Mouse (Mus musculus): ENCODE results near the gene H2-Q4.
"Not testable (repeated sequence)": the region's sequence is repeated elsewhere in the genome, so short reads cannot be mapped to it uniquely, and the experiment has no call there.

The H2-Q4 gene

DNA sequence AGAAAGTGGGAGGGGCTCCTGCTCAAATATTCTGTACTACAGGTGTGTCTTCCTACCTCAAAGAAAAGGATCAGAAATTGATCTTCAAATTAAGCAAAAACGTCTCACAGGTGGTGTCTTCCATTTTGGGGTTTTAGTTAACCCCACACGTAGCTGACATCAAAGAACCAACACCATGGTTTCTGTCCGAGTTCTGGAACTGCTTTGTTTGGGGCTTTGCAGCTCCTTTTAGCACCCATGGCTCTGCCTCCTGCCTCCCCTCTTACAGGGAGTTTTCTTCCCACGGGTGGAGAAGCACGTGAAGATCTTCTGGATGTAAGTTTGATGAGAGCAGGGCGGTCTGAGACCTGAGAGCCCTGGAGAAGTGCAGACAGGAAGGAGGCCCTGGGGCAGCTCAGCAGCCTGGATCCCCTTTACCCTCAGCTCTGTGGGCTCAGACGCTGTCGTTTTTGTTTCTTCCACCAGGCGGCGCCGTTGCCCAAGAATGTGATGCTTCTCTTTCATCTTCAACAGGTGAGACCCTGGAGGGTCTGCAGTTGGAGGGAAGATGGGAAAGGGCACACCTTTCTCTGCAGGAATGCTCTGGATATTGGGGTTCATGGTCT, 40.9 kb downstream of the H2-Q4 start:
- CTCF ChIA-PET = interaction anchor here (0.6 kb wide), 2 partner anchors 17 to 823 kb away, joined by 5 to 8 read pairs; partner anchors contain the start of gene Ager

DNA sequence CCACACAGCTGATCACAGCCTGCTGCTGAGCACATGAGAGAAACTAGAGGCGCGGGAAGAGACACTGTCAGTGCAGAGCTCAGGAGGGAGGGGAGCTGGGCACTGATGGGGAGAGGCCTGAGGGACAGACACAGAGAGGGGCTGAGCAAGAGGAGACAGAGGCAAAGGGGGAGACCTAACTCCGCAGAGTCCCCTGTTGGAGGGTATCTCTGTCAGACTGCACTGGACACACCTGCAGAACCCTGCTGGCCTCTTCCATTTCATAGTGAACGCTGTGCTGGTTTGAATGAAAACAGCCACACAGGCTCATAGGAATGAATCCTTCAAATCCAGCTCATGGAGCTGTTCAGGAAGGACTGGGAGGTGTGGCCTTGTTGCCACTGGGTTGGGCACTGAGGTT, 41.9 kb downstream of the H2-Q4 start:
- CTCF ChIA-PET = not testable (repeated sequence)

DNA sequence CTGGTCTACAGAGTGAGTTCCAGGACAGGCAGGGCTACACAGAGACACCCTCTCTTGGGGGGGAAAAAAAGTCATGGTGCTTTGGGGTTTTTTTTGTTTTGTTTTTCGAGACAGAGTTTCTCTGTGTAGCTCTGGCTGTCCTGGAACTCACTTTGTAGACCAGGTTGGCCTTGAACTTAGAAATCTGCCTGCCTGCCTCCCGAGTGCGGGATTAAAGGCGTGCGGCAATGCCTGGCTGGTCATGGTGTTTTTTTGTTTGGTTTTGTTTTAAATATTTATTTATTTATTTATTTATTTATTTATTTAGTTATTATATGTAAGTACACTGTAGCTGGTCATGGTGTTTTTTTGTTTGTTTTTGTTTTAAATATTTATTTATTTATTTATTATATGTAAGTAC, 42.9 kb downstream of the H2-Q4 start:
- CTCF ChIA-PET = interaction anchor here (0.6 kb wide), 1 partner anchor 24 kb away, joined by 3 read pairs; no protein-coding TSS in a partner anchor

DNA sequence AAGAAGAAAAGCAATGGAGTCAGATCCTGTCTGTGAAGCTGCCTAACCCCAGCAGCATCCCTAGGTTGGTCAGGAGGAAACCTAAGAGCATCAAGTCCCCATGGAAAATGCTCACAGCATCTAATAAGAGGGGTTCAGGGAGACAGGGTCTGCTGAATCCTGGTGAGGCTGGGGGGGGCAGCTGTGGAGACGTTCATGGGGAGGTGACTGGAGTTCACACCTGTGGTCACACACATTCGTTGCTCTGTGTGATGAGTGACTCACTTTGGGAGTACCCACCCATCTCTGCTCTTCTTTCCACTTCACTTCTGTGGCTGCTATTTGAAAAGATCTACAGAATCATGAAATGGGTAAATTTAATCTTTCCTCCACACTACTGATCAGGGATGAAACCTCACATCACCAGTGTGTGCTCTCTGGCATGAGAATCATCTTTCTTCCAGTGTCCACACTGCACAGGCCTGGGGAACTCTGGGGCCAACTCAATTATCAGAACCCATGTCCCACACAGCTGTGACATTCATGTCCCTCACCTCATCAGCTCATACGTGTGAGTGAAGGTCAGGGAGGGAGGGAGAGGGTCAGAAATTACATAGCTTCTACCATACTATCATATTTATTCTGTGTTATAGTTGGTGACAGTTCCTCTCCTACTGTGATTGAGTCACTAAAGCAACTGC, 43.9 kb downstream of the H2-Q4 start:
- CTCF ChIA-PET = not testable (repeated sequence)

DNA sequence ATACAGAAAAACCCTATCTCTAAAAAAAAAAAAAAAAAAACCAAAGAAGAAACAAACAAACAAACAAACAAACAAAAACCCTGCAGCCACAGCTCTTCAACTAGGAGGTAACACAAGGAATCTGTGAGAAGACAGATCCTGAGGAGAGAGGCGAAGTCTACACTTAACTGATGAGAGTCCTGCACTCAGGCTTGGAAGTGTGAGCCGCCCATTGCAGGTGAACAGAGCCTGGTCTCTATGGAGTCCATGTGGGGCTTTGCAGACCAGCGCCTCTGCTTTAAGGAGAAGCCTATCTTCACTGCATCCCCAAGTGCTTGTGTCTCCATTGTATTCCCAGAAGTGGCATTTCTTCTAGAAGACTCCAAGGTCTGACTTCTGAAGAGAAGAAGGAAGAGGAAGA, 44.7 kb downstream of the H2-Q4 start:
- CTCF ChIA-PET = interaction anchor here (0.6 kb wide), 1 partner anchor 230 kb away, joined by 6 read pairs; the partner anchor contains the start of gene Ltb

DNA sequence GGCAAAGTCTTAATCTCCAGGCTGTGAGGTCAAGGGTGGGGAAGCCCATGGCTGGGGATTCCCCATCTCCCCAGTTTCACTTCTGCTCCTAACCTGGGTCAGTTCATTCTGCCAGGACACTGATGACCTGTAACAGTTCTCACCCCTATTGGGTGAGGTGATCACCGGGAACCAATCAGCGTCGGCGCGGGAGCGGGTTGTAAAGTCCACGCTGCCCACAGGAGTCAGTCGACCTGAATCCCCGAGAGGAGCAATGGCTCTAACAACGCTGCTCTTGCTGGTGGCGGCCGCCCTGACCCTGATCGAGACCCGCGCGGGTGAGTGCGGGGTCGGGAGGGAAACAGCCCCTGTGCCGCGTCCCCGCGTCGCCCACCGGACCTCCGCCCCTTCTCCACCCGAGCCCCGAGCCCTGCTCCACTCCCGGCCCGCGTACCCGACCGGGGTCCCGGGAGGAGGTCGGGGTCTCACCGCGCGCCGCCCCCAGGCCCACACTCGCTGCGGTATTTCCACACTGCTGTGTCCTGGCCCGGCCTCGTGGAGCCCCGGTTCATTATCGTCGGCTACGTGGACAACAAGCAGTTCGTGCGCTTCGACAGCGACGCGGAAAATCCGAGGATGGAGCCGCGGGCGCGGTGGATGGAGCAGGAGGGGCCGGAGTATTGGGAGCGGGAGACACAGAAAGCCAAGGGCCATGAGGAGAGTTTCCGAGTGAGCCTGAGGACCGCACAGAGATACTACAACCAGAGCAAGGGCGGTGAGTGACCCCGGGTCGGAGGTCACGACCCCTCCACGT, 45.4 kb downstream of the H2-Q4 start, which contains the start of gene H2-Q6:
H2-Q6 (plus strand) TSS at position 227 of the 793 bp plus-strand sequence.
- CTCF ChIA-PET = interaction anchor here (0.6 kb wide), 1 partner anchor 231 kb away, joined by 6 read pairs; the partner anchor contains the start of gene Ltb

DNA sequence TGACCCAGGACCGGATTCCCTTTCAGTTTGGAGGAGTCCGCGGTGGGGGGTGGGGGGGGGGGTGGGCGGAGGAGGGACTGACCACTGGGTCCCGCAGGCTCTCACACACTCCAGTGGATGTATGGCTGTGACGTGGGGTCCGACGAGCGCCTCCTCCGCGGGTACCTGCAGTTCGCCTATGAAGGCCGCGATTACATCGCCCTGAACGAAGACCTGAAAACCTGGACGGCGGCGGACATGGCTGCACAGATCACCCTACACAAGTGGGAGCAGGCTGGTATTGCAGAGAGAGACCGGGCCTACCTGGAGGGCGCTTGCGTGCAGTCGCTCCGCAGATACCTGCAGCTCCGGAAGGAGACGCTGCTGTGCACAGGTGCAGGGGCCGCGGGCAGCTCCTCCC, 46.1 kb downstream of the H2-Q4 start:
- CTCF ChIA-PET = not testable (repeated sequence)

DNA sequence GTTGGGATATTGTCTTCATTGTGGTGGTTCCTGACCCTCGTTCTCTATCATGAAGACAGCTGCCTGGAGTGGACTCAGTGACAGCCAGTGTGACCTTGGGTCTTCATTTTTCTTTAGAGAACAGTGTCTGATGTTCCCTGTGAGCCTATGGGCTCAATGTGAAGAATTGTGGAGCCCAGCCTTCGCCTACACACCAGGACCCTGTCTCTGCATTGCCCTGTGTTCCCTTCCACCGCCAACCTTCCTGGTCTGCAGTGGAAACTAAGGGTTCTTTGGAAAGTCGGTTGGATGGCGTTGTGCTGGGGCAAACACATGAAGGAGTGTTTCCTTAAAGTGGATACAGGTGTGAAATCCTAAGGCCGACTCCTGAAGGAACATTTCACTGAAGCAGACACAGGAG, 49.5 kb downstream of the H2-Q4 start:
- CTCF ChIA-PET = not testable (repeated sequence)

DNA sequence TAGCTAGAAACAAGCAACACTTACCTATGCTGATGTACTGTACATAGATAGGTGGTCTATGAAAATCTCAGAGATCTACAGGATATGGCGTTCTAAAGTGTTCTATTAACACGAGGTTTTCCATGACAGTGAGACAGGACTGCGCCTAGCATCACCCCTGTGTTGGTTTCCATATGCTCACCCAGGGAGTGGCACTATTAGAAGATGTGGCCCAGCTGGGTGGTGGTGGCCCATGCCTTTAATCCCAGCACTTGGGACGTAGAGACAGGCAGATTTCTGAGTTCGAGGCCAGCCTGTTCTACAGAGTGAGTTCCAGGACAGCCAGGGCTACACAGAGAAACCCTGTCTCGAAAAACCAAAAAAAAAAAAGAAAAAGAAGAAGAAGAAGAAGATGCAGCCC, 51.3 kb downstream of the H2-Q4 start:
- CTCF ChIA-PET = not testable (repeated sequence)

DNA sequence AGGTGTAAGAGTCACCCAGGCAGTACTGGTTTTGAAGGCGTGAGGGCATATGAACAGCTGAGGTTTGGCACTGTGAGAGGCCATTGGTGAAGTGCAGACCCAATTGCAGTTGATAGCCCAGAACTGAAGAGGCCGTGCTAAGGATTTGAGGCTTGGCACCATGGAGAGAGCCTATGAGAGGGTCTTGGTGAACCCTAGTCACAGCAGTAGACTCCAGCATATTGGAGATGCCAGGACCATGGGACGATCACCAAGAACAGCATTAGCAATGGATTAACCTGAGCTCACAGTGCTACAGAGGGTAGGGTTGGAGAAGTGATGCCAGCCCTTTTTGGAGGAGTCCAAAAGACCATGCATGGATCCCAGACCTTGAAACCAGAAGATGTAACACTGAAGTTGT, 52.8 kb downstream of the H2-Q4 start:
- CTCF ChIA-PET = not testable (repeated sequence)

DNA sequence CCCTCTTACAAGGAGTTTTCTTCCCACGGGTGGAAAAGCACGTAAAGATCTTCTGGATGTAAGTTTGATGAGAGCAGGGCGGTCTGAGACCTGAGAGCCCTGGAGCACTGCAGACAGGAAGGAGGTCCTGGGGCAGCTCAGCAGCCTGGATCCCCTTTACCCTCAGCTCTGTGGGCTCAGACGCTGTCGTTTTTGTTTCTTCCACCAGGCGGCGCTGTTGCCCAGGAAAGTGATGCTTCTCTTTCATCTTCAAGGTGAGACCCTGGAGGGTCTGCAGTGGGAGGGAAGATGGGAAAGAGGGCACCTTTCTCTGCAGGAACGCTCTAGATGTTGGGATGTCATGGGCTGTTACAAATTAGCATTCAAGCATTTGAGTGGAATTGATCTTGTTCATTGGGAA, 55.4 kb downstream of the H2-Q4 start:
- CTCF ChIA-PET = interaction anchor here (0.7 kb wide), 1 partner anchor 16 kb away, joined by 3 read pairs; no protein-coding TSS in a partner anchor
